ENCODE assay signal across 13 mouse cellular contexts in genomic region chr5:69108718-69109117, GRCm38 (mm10).
"Had no signal": no experiment of that assay in that cellular context is flagged by ENCODE, and none has a peak within 500 bp of the region (broad histone marks: within the 10 kb centered on the region; RNA-seq: fewer than 3 reads in every experiment).

No protein-coding gene starts in this region.

- DNase-seq: gastrocnemius, adult 2 months; gastrocnemius, postnatal 10 days; gastrocnemius, postnatal 25 days; heart, adult 11 months; heart, adult 2 months; heart, postnatal 14 days; heart, postnatal 36 days; kidney, adult 11 months; kidney, adult 2 months; kidney, postnatal 10 days; kidney, postnatal 25 days; kidney, postnatal 4 days; liver had no signal
